Mouse (Mus musculus) adrenal gland, postnatal 14 days (tissue): ENCODE measurements around the gene Rad23a. TPM values are rescaled to one million over a fixed set of nuclear protein-coding genes. Genes with fewer than 3 reads are reported as not detected.

Source experiments
- DNase-seq: peaks from one replicate; pipeline ENCODE4 v3.0.0; 2021; ENCODE audit warnings: mixed read lengths
- microRNA-seq, 2 experiments: library from miRNA; unstranded; fragments of <30 nt; microRNA quantifications; one replicate each; pipeline ENCODE4 v1.2.0; 2021
- total RNA-seq: library from RNA; stranded (reverse); gene quantifications from 2 replicates; pipeline ENCODE4 v1.2.3, GENCODE M21; 2021

The Rad23a gene
- total RNA-seq, 1 experiment from 2014 or later = 108 TPM

DNA sequence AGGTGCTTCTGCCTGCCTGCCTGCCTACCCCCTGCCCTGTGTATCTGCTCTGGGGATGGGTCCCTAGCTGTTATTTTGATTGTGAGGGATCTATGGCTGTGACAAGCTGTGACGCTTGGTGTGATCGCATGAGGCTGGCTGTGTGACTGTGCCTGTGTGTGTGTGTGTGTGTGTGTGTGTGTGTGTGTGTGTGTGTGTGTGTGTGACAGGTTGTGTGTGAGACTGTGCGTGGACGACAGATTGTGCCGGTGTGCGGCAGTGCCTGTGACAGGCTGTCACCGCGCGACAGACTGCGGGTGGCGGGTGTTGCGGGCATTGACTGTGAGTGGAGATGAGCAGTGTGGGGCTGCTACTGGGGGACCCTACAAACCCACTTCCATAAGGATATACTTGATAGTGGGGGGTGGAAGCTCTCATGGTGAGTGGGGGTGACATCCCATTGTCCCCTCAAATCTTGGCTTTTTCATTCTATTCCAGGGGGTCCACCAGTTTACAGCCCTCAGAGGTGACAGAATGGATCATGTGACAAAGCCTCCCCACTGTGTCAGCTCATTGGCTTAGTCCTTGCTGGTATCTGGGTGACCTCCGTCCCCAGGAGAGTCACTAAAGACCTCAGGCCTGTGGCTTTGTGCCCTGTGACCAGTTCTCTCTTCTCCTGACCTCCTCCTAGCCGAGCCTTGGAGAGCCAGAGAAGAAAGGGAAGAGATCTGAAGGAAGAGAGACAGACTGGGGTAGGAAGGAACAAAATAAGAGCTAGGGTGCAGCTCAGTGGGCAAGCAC, 52.8 kb downstream of the Rad23a start:
- DNase-seq = no peak

GRCm38 (mm10) chr8:84786801-84787467, 53.5 kb downstream of the Rad23a start:
- no peak for DNase-seq

DNA sequence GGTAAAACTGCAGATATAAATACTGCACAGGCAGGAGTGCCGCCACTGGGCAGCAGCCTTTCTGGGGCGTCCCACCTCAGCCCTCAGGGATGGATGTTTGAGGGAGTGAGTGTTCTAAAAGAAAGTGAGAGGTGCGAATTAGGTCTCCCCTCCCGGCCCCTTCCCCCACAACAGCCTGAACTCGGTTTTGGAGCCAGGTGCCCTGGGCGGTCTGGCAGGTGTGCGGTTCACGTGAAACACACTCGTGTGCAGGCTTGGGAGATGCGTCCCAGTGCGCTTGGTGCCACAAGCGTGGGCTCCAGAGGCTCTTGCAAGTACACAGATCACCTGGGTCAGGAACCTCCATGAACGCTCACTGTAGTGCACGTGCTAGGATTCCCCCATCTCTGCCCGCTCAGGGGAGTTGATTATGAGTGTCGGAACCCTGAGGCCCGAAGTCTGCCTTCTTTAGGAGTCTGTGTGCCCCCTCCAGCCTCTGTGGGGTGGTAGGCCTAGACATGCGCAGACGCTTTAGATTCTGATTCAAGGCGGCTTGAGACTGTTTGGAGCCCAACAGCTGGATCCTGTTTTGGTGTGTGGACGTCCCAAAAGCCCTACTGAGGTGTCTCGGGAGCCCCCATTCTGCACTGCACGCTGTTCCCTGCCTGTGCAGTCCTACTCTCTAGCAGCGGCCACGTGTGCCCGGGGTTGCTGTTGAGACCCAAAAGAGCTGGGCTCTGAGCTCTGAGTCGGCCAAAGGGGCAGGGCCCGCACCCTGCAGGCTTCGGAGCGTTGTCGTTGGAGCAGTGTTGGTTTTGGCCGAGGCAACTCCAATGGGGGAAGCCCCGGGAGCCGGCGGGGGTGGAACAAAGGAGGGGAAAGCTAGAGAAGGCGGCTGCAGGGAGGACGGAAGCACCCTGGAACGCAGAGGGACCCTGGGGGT, 54.4 kb downstream of the Rad23a start:
- DNase-seq = peak; percentile 77

- DNase-seq = no peak
Measured at GRCm38 (mm10) chr8:84785506-84785755, 55.0 kb downstream of the Rad23a start.

- DNase-seq = no peak
Measured at GRCm38 (mm10) chr8:84784681-84785505, 55.6 kb downstream of the Rad23a start.

Small RNA genes lying within 50 kb of the gene (microRNA-seq; reads per million reads assigned to microRNA genes)
- 2.6 to 3.4 reads per million in 2 experiments for gene Mir7069

Other genes starting within 250 kb of the Rad23a start
- gene Ier2, start 177.8 kb downstream of the Rad23a start, total RNA-seq = 45.5 and 55.7 TPM in 2 replicates
- gene Trmt1, start 154.4 kb downstream of the Rad23a start, total RNA-seq = 62.2 and 67.9 TPM in 2 replicates
- gene Nacc1, start 152.8 kb downstream of the Rad23a start, total RNA-seq = 68.3 and 68.8 TPM in 2 replicates
- 4.2 and 9.4 TPM in 2 replicates for gene Lyl1, start 139.2 kb downstream of the Rad23a start, total RNA-seq
- 0.52 and 0.90 TPM in 2 replicates for gene G430095P16Rik, start 117.7 kb downstream of the Rad23a start, total RNA-seq
- 124 and 125 TPM in 2 replicates for gene Nfix, start 40.3 kb downstream of the Rad23a start, total RNA-seq
- 7.1 and 7.4 TPM in 2 replicates for gene Dand5, start 17.8 kb downstream of the Rad23a start, total RNA-seq
- 44.4 and 45.7 TPM in 2 replicates for gene Gadd45gip1, start 9.1 kb downstream of the Rad23a start, total RNA-seq
- gene Calr, start 6.3 kb upstream of the Rad23a start, total RNA-seq = 521 and 554 TPM in 2 replicates
- 55.2 and 63.4 TPM in 2 replicates for gene Farsa, start 16.3 kb upstream of the Rad23a start, total RNA-seq
- 17.4 and 17.6 TPM in 2 replicates for gene Syce2, start 31.4 kb upstream of the Rad23a start, total RNA-seq
- gene Gcdh, start 53.3 kb upstream of the Rad23a start, total RNA-seq = 55.4 and 84.8 TPM in 2 replicates
- gene Klf1, start 61.3 kb upstream of the Rad23a start, total RNA-seq = 0.56 and 5.1 TPM in 2 replicates
- gene Dnase2a, start 67.9 kb upstream of the Rad23a start, total RNA-seq = 8.3 and 11.0 TPM in 2 replicates
- gene Mast1, start 96.7 kb upstream of the Rad23a start, total RNA-seq = 1.2 and 3.1 TPM in 2 replicates
- not detected in 2 replicates for gene Rtbdn, start 106.3 kb upstream of the Rad23a start, total RNA-seq
- gene Gm49661, start 128.8 kb upstream of the Rad23a start, total RNA-seq = 2.1 TPM in 1 of 2 replicates, not detected in the other
- 532 and 572 TPM in 2 replicates for gene Prdx2, start 128.9 kb upstream of the Rad23a start, total RNA-seq
- gene Rnaseh2a, start 129.1 kb upstream of the Rad23a start, total RNA-seq = 88.3 and 96.4 TPM in 2 replicates
- 58.3 and 211 TPM in 2 replicates for gene Junb, start 138.1 kb upstream of the Rad23a start, total RNA-seq
- 5.8 and 6.9 TPM in 2 replicates for gene Hook2, start 149.9 kb upstream of the Rad23a start, total RNA-seq
- gene Best2, start 173.9 kb upstream of the Rad23a start, total RNA-seq = not detected in 2 replicates
- gene Asna1, start 184.6 kb upstream of the Rad23a start, total RNA-seq = 91.4 and 94.7 TPM in 2 replicates
- gene Trir, start 186.2 kb upstream of the Rad23a start, total RNA-seq = 154 and 161 TPM in 2 replicates
- 65.9 and 67.8 TPM in 2 replicates for gene Tnpo2, start 196.2 kb upstream of the Rad23a start, total RNA-seq
- 18.0 and 18.4 TPM in 2 replicates for gene Fbxw9, start 219.4 kb upstream of the Rad23a start, total RNA-seq
- not detected in 2 replicates for gene Gm5741, start 227.3 kb upstream of the Rad23a start, total RNA-seq
- 28.7 and 40.6 TPM in 2 replicates for gene Dhps, start 231.1 kb upstream of the Rad23a start, total RNA-seq
- gene Wdr83os, start 240.1 kb upstream of the Rad23a start, total RNA-seq = 68.3 and 70.3 TPM in 2 replicates
- 30.0 and 30.9 TPM in 2 replicates for gene Wdr83, start 240.6 kb upstream of the Rad23a start, total RNA-seq
- 49.8 and 56.3 TPM in 2 replicates for gene Man2b1, start 242.6 kb upstream of the Rad23a start, total RNA-seq